Mouse (Mus musculus): Measurements from ENCODE around the gene Fbxw2.
"Not testable (repeated sequence)": the region's sequence is repeated elsewhere in the genome, so short reads cannot be mapped to it uniquely, and the experiment has no call there.

Fbxw2 gene

GRCm38 (mm10) chr2:34810775-34811174 lies 15.3 kb downstream of the Fbxw2 start:
- DNase-seq (ENCODE audit: low read depth), result no peak

GRCm38 (mm10) chr2:34809568-34809967 lies 16.5 kb downstream of the Fbxw2 start:
- DNase-seq (ENCODE audit: low read depth), result no peak

- no peak for DNase-seq (ENCODE audit: low read depth)
Measured at GRCm38 (mm10) chr2:34808057-34808456, 18.1 kb downstream of the Fbxw2 start.

GRCm38 (mm10) chr2:34805364-34805950 lies 20.7 kb downstream of the Fbxw2 start:
- no peak for DNase-seq (ENCODE audit: low read depth)

GRCm38 (mm10) chr2:34804815-34805214 lies 21.3 kb downstream of the Fbxw2 start:
- DNase-seq (ENCODE audit: low read depth), result no peak

GRCm38 (mm10) chr2:34804172-34804571 lies 21.9 kb downstream of the Fbxw2 start:
- no peak for DNase-seq (ENCODE audit: low read depth)

- no peak for DNase-seq (ENCODE audit: low read depth)
Measured at GRCm38 (mm10) chr2:34803746-34804145, 22.4 kb downstream of the Fbxw2 start.

- DNase-seq (ENCODE audit: low read depth), result peak; percentile 70
Measured at GRCm38 (mm10) chr2:34802565-34803245, 23.4 kb downstream of the Fbxw2 start.

- peak; percentile 100 for DNase-seq (ENCODE audit: low read depth)
Measured at GRCm38 (mm10) chr2:34801516-34802482, 24.3 kb downstream of the Fbxw2 start.

- no peak for DNase-seq (ENCODE audit: low read depth)
Measured at GRCm38 (mm10) chr2:34800371-34800770, 25.7 kb downstream of the Fbxw2 start.

- DNase-seq (ENCODE audit: low read depth), result peak; percentile 96
Measured at GRCm38 (mm10) chr2:34799357-34800256, 26.5 kb downstream of the Fbxw2 start, which contains the start of gene Rabepk. Gene Rabepk (minus strand): TSS chr2:34799912.

GRCm38 (mm10) chr2:34795426-34795825 lies 30.7 kb downstream of the Fbxw2 start:
- DNase-seq (ENCODE audit: low read depth), result no peak

- DNase-seq (ENCODE audit: low read depth), result no peak
Measured at GRCm38 (mm10) chr2:34794511-34794910, 31.6 kb downstream of the Fbxw2 start.

GRCm38 (mm10) chr2:34792543-34792942 lies 33.6 kb downstream of the Fbxw2 start:
- not testable (repeated sequence) for DNase-seq (ENCODE audit: low read depth)

- DNase-seq (ENCODE audit: low read depth), result peak; percentile 92
Measured at GRCm38 (mm10) chr2:34790282-34790681, 35.8 kb downstream of the Fbxw2 start.

- peak; percentile 83 for DNase-seq (ENCODE audit: low read depth)
Measured at GRCm38 (mm10) chr2:34784085-34784484, 42.0 kb downstream of the Fbxw2 start.

GRCm38 (mm10) chr2:34783064-34784020 lies 42.8 kb downstream of the Fbxw2 start:
- DNase-seq (ENCODE audit: low read depth), result no peak

GRCm38 (mm10) chr2:34777237-34777868 lies 48.8 kb downstream of the Fbxw2 start:
- DNase-seq (ENCODE audit: low read depth), result no peak

- DNase-seq (ENCODE audit: low read depth), result no peak
Measured at GRCm38 (mm10) chr2:34774493-34774892, 51.6 kb downstream of the Fbxw2 start.

GRCm38 (mm10) chr2:34773673-34774072 lies 52.4 kb downstream of the Fbxw2 start:
- no peak for DNase-seq (ENCODE audit: low read depth)
